Mouse (Mus musculus) cerebellum, adult 9-10 months (tissue): ENCODE data around the gene Comtd1.
A peak's percentile ranks its signal among the peaks of the same experiment; 100 is the strongest.

Source experiments
- DNase-seq: peaks from one replicate; pipeline ENCODE4 v3.0.0; 2022

Gene Comtd1

GRCm38 (mm10) chr14:21831830-21832403, 16.9 kb downstream of the Comtd1 start:
- peak; percentile 69 for DNase-seq

GRCm38 (mm10) chr14:21830876-21831767, 17.7 kb downstream of the Comtd1 start:
- DNase-seq = peak; percentile 97

DNA sequence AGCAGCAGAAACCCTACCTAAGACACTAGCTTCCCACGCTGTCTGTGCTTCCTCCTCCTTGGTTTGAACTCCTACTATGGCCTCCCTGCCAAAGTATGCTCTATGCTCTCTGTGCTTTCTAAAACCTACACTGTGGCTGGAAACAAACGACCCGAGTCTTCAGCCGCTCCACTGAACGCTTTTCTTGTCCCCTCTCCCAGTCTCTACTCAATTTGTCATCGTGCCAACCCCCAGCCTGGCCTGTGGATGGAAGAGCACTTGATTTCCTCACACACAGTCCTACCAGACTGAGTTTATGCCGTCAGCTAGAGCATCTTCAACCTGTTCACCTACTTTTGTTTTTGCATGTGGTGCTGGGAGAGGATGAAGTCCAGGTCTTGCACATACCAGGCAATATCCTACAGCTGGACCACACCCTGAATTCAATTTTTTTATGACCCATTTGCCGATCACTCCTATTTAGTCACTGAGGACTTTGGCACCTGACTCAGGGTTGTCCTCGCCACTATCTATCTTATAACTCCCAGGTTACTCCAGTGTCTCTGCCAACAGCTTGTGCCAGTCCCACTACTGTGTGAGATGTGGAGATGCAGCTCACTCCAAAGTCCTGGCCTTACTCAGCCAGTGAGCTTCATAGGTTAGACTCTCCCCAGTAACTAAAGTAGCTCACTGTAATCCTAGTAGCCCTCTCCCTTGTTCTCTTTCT, 22.8 kb downstream of the Comtd1 start:
- no peak for DNase-seq

- DNase-seq = peak; percentile 1
Observed at GRCm38 (mm10) chr14:21824938-21825337, 23.8 kb downstream of the Comtd1 start, which contains the start of gene Vdac2. TSS of gene Vdac2 (plus strand) at chr14:21825238.

DNA sequence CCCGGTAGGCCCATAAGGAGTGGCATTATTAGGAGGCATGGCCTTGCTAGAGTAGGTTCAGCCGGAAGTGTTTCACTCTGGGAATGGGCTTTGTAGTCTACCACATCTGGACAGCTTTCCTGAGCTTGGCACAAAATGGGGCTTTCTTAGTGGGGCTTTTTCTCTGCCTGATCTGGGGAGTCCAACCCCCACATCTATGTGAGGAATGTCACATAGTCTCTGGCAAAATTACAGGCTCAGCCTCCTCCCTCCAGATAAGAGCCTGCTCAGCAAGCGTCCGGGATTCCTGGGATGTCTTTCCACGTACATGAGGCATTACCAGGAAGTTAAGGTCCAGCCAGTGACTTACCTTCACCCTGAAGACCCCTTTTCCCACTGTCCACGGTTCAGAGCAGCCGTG, 24.9 kb downstream of the Comtd1 start:
- no peak for DNase-seq

- peak; percentile 58 for DNase-seq
Observed at GRCm38 (mm10) chr14:21822795-21823374, 25.9 kb downstream of the Comtd1 start.

DNA sequence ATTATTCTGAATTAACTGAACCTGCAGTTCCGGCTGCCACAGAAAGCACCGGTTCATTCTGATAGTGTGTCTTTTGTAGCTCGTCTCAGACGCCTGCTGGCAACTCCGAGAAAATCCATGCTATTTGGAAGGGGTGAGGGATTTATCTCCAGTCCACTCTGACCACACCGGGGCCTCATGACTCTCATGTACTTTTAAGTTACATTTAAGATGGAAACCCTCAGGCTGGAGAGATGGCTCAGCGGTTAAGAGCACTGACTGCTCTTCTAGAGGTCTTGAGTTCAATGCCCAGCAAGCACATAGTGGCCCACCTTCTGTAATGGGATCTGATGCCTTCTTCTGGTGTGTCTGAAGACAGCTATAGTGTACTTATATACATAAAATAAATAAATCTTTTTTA, 26.5 kb downstream of the Comtd1 start:
- DNase-seq = no peak

DNA sequence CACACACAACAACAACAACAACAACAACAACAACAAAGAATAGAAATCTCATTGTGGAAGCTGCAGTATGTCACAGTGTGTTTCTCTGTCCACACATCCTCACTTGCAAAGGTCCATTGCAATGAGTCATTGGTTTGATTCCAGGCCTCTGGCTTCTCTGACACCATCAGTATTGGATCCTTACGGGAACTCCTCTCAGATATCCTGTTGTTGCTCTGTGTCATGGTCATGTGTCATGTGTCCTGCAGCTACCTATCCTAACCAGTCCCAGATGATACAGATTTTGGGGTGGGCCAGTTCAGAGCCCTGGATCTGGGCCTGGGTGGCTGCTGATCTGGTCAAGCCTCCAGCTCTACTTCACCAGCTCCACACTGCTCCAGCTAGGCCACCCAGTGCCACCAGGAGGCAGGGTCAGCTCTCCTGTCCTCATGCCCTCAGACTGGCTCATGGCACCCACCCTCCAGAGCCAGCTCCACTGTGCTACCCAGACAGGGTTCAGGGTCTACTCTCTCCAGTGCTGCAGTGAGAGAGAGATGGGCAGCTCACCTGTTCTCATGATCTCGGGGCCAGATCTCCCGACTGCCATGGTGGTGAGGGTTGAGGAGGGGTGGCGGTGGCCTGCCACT, 27.8 kb downstream of the Comtd1 start:
- DNase-seq = no peak

- no peak for DNase-seq
Observed at GRCm38 (mm10) chr14:21817453-21817852, 31.3 kb downstream of the Comtd1 start.

DNA sequence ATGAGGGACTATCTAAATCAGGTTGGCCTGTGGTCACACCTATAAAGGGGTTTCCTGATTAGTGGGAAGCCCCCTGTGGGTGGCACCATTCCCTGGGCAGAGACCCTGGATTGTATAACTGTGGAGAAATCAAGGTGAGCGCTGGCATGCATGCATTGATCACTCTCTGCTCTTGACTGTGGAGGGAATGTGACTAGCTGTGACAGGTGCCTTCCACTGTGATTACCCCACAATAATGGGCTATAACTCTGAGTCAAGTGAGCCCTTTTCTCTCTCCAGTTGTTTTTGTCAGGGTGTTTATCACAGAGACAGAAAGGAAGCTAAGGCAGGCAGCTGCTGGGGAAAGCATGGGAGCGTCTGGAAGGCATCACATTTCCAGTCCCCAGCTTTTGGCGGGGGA, 32.5 kb downstream of the Comtd1 start:
- no peak for DNase-seq

GRCm38 (mm10) chr14:21814606-21815005, 34.2 kb downstream of the Comtd1 start:
- no peak for DNase-seq

GRCm38 (mm10) chr14:21813847-21814246, 34.9 kb downstream of the Comtd1 start:
- no peak for DNase-seq

DNA sequence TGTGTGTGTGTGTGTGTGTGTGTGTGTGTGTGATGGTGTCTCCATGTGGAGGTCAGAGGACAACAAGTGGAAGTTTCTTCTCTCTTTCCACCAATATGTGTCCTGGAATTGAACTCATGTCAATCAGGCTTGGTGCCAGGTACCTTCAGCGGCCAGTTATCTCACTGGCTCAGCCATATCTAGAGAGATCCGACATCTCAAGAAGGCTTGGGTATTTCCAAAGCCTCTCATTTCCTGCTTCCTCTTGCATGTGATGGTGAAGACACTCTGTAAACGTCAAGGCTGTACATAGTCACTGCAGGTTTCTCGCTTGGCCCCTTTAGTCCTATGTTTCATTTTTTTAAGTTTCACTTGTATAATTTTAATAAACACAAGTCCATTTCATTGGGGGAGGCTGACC, 35.6 kb downstream of the Comtd1 start:
- no peak for DNase-seq

DNA sequence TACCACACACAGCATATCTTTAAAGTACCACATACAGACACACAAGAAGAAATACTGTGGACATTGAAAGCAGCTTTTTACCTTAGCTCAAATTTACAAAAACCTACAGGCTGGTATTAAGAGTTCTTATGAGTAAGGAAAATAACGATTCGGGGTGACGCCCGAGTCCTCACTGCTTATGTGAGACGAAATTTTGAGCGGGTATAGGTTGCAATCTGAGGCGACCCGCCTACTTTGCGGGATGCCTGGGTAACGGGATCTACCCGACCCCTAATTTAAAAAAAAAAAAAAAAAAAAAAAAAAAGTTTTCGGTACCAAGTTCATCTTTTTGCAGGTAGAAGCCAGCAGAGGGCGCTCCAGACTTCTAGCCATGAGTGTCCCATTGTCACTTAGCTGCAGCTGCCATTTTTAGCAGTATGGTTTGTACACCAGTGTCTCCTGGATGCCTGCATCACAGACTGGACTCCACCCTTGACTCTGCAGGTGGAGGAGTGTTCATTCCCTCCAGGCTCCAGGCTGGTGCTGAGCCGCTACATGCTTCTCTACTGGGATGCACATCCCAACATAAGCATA, 36.1 kb downstream of the Comtd1 start:
- DNase-seq = peak; percentile 75

DNA sequence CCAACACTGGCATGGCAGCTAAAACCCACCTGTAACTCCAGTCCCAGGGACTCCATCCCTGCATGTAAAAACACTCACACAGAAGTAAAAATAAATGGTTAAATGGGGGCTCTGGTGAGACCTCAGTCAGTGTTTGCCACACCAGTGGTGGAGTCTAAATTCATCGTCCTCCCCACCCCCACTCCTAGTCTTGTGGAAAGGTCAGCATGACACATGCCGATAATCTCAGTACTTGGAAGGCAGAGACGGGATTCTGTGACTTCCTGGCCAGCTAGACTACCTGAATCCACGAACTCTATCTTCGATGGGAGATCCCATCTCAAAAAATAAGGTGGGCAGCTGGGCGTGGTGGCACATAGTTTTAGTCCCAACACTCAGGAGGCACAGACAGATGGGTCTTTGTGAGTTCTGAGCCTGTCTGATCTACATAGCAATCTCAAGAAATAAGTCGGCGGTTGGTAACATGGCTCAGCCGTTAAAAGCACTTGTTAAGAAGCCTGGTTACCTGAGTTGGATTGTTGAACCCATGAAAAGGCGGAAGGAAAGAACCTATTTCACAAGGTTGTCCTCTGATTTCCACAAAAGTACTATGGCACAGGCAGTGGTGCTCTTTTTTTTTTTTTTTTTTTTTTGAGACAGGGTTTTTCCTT, 36.9 kb downstream of the Comtd1 start:
- no peak for DNase-seq

- DNase-seq = no peak
Observed at GRCm38 (mm10) chr14:21811301-21811700, 37.5 kb downstream of the Comtd1 start.

- no peak for DNase-seq
Observed at GRCm38 (mm10) chr14:21809418-21809817, 39.4 kb downstream of the Comtd1 start.

- no peak for DNase-seq
Observed at GRCm38 (mm10) chr14:21808208-21808922, 40.4 kb downstream of the Comtd1 start.

DNA sequence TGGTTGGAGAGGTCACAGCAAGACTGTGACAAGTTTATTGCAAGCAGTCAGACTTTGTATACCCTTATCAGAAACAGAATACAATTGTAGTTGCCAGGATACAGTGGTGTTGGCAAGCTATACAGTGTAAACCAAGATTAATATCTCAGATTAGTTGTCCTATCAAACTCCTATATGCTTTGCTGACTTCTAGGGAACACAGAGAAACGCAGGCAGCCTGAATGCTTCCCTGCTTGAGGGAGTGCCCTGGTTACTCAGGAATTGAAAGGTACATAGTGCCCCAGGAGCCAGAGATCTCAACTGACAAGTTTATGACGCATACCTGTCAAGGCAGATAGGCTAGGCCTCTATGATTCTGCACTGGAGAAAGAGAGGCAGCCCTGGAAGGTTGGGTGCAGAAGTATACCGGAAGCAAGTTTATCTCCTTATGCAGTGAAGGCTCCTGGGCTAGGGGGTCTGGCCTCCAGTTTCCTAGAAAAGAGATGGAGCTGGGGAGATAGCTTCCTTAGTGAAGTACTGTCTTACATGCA, 42.1 kb downstream of the Comtd1 start:
- no peak for DNase-seq

DNA sequence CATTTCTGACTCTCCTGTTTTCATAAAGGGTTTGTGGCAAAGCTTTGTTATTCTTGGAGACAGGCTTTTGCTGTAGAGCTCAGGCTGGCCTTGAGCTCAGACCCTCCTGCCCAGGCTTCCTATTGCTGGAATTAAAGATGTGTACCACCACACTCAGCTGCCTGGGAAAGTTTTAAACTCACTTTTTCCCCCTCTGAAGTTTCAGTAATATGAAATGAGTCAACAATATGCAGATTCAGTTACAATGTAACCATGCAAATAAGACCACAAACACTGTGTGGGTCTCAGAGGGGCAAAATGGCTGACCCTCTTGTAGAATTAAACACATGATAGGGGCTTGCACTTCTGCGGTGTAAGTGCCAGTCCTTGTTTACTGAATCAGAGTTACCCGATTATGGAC, 42.6 kb downstream of the Comtd1 start:
- no peak for DNase-seq
